Mouse (Mus musculus) kidney, adult 18-20 months (tissue): ENCODE results near the gene Bbs10.
A peak's percentile ranks its signal among the peaks of the same experiment; 100 is the strongest.

Experiments used
- DNase-seq: peaks from one replicate; pipeline ENCODE4 v3.0.0; 2021

Gene Bbs10

DNA sequence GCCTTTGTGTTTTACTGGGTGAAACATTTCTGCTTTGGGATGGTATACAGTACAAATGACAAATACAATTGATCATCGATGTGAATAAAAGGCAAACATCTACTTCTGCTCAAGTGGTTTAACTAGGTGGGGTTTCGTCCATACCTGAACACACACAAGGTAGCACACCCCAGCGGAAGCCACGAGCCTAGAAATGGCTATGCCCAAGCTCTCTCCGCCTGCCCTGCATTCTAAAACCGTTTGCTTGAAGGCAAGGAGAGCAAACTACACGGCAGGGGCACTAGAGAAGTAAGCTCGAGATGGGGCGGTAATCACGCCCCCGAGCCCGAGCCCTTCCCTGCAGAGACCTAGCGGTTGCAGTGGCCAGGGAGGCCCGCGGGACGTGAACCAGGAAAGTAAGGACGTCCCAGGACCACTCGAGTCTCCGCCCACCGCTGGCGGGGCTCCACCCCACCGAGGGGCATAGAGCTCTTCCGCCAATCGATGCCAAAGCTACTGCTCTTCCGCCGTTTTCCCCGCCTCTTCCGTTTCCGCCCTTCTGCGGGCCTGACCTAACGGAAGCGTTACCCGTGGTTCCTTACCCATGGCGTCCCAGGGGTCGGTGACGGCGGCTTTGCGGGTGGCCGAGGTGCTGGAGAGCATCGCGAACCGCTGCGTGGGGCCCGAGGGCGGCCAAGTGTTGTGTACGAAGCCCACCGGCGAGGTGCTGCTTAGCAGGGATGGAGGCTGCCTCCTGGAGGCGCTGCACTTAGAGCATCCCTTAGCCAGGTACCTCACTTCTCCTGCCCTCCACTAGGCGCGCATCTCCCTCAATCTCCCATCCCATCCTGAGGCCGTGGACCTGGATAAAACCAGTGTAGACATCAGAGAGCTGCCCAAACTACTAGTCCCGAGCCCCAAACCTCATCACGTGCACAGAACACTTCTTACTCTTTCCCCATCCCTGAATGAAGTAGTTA lies at the start of gene Bbs10:
Gene Bbs10 (plus strand): TSS at position 540 of the 959 bp plus-strand sequence.
- peak; percentile 93 for DNase-seq

- no peak for DNase-seq
Observed at GRCm38 (mm10) chr10:111250192-111250591, 48.3 kb upstream of the Bbs10 start.

DNA sequence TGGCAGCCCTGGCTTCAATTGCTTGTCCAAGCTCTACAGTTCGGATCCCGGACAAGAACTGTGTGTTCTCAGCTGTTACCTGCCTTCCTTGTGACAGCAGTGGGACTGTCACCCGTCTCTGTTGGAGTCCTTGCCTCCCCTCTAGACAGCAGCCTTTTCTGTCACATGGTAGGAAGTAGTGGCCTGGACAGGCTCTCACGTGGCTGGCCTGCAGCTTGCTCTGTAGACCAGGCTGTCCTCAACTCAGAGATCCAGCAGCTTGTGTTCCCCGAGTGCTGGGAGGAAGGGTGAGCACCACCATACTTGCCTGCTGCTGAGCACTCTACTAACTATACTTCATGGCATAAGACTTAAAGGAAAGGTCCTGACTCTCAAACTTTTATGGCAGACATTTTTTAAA lies 46.8 kb upstream of the Bbs10 start:
- DNase-seq: no peak

DNA sequence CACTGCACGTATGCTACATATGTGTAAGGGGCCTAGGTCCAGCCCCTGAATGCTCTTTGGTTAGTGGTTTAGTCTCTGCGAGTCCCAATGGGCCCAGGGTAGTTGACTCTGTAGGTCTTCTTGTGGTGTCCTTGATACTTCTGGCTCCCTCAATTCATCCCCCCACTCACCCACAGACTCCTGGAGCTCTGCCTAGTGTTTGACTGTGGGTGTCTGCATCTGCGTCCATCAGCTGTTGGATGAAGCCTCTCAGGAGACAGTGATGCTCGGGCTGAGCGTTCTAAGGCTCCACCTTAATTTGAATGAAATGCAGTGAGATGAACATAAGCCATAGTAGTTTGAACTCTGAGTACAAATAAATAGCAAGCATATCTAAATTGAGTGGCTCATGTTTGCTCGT lies 43.3 kb upstream of the Bbs10 start:
- no peak for DNase-seq

DNA sequence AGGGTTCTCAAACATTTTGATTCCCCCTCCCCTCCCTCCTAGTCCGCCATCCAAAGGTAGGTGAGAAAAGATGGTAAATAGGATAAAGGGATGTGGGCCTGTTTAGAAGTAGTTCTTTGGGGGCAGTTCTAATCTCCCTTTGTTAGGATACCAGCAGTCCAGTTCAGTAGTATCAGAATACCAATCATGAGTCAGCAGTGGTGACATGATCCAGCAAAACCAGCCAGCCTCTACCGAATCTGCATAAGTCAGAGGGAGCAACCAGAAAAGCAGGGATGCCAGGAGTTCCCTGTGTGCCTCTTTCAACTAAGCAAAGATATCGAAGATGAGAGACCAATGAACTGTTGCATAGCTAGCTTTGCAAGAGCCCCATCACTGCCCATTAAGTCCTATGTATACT lies 42.3 kb upstream of the Bbs10 start:
- no peak for DNase-seq

- DNase-seq: no peak
Observed at GRCm38 (mm10) chr10:111257358-111257757, 41.1 kb upstream of the Bbs10 start.

DNA sequence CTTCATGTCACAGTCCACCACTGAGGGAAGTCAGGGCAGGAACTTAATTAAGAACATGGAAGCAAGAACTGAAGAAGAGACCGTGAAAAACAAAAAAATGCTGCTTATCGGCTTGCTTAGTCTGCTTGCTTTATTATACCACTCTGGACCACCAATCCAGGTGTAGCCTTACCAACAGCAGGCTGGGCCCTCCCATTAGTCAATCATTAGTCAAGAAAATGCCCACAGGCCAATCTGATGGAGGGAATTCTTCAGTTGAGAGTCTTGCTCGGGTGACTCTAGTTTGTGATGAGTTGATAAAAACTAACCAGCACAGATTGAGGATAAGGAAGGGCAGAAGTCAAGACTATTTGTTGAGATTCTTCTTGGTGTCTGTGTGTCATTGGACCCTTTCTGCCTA lies 40.2 kb upstream of the Bbs10 start:
- no peak for DNase-seq

GRCm38 (mm10) chr10:111271687-111272086 lies 26.8 kb upstream of the Bbs10 start:
- no peak for DNase-seq

GRCm38 (mm10) chr10:111272905-111273304 lies 25.6 kb upstream of the Bbs10 start:
- no peak for DNase-seq

- DNase-seq: no peak
Observed at GRCm38 (mm10) chr10:111273463-111274088, 24.9 kb upstream of the Bbs10 start.

- DNase-seq: no peak
Observed at GRCm38 (mm10) chr10:111275822-111276221, 22.7 kb upstream of the Bbs10 start.

- no peak for DNase-seq
Observed at GRCm38 (mm10) chr10:111297631-111298030, 848 bp upstream of the Bbs10 start.

- no peak for DNase-seq
Observed at GRCm38 (mm10) chr10:111299591-111299990, 1.1 kb downstream of the Bbs10 start.

DNA sequence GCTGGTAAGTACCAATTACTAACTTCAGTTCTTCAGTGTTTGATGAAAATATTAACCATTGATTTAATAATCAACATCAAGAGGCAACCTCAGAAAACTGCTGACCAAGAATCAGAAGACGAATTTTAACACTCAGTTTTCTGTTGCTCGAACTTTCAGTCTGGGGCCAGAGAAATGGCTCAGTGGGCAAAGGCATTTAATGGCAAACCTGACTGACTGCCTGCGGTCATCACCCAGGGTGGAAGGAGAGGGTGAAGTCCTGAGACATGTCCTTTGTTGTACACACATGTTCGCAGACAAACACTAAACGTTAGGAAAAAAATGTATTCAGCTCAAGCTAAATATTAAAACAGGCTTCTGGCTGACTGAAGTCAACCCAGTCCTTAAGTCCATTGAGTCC lies 2.6 kb downstream of the Bbs10 start:
- DNase-seq: no peak

- DNase-seq: no peak
Observed at GRCm38 (mm10) chr10:111302486-111302885, 4.0 kb downstream of the Bbs10 start.

- no peak for DNase-seq
Observed at GRCm38 (mm10) chr10:111308850-111309501, 10.5 kb downstream of the Bbs10 start.

DNA sequence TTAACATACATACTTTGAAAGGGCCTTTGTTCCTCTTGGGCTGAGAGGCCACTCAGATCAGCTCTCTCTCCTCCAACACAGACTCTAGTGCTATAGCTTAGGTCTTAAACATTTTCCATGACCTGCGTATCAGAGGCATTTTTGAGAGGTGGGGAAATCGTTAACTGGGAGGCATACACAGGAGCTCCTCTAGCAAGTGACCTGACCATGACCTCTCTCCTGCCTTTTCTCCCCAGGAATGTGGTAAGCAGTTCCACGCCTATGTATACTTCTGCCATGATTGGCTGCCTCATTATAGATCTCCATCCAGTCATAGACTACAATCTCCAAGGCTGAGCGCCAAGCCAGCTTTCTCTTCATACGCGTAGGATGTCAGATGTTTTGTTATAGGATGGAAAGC lies 14.8 kb downstream of the Bbs10 start:
- DNase-seq: no peak

DNA sequence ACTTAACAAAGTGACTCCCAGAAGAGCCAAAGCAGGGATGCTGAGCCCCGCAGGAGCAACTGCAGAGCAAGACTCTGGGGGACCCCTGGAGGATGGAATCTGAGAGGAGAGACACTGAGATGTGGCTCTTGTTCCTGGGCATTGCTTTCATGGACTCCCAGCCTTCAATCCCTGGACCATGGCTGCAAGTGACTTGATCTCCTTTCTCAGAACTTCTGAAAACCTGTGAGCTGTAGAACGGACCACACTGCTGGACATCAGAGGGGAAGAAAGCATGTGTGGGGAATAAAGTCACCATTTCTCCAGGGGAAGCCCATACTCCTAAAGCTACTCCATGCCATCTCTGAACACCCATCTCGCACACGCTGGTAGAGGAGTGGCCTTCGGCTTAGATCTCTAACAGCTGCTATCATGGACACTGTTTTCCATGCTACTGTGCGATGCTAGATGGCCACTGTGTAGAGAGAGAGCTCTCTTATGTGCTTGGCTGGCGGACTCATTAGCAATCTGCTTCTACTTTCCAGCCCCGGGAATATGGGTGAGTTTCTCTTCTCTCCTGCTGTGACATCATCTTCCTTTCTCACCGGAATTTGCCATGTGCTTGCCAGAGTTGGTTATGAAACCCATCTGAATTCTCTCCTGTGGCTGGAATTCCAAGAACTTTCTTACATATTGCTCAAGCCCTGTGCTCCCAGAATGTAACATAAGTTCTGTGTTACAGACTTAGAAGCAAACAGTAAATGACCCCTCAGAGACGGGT lies 16.3 kb downstream of the Bbs10 start:
- DNase-seq: no peak

DNA sequence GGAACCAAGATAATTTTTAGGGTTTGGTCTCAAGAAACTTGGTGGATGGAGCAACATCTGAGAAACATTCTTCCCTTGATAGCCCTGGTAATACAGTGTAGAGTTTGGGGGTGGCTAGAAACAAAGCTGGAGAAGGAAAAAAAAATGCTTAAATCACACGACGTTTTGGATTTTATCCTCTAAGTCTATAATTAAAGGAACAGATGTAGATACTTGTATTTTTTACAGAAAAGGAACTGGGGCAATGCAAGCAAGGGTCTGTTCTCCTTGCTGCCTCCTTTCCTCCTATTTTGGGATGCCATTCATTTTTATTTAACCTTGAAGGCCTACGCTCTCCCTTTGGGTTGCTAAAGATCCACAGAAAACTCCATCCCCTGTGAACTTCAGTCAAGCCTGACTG lies 17.5 kb downstream of the Bbs10 start:
- DNase-seq: no peak

GRCm38 (mm10) chr10:111318021-111318420 lies 19.5 kb downstream of the Bbs10 start:
- DNase-seq: no peak

DNA sequence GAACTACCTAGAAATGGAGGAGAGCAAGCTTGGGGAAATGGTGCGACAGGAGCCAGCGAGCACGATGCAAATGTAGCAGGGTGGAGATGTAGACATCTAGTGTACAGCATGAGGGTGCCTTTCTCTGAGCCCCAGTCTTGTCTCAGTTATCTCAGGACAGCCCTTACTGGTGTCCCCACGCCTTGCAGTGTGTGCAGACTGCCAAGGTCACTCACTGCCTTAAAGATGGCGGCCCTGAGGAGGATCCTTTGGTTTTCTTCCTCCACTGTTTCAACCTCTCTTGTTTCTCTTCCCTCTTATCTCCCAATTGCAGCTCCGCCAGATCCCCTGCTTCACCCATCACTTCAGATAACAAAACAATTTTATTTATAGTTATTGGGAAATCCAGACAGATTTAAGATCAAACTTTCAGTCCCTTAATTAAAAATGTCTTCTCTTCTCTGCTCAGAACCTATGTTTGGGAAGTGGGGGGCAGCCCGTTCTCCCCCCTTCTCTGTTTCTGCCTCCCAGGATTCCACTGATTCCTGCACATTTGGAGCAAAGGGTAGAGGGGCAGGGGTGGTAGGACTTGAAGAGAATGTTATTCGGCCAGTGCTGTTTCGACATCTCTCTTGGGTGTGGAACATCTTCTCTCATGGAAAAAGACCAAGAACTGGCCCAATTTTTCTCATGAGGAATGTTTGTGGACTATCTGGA lies 20.5 kb downstream of the Bbs10 start:
- no peak for DNase-seq

GRCm38 (mm10) chr10:111320579-111320978 lies 22.1 kb downstream of the Bbs10 start:
- DNase-seq: no peak
